Mouse (Mus musculus) midbrain, embryonic 10.5 days (tissue): Measurements from ENCODE around the gene Galns. TPM values are rescaled to one million over a fixed set of nuclear protein-coding genes. Genes with fewer than 3 reads are reported as not detected.

Source experiments
- DNase-seq: peaks from one replicate; pipeline ENCODE4 v3.0.0-alpha.2; 2017; ENCODE audit warnings: low spot score
- H3K27ac ChIP-seq: fragments of 300-500 bp; sonication (generic); replicated peaks from 2 replicates; pipeline ENCODE4 v1.5.1; 2016; ENCODE audit warnings: mild to moderate bottlenecking
- H3K27me3 ChIP-seq: fragments of 300-500 bp; sonication (generic); 2 replicates; pipeline ENCODE4 v1.6.1; 2016; ENCODE audit warnings: low read depth, mild to moderate bottlenecking; ENCODE audit not compliant: poor library complexity, severe bottlenecking
- H3K36me3 ChIP-seq: fragments of 300-500 bp; sonication (generic); 2 replicates; pipeline ENCODE4 v1.6.1; 2016; ENCODE audit warnings: mild to moderate bottlenecking, moderate library complexity
- H3K4me1 ChIP-seq: fragments of 300-500 bp; sonication (generic); 2 replicates; pipeline ENCODE4 v1.6.1; 2016
- H3K4me3 ChIP-seq: fragments of 300-500 bp; sonication (generic); 2 replicates; pipeline ENCODE4 v1.5.1; 2016; ENCODE audit warnings: mild to moderate bottlenecking, moderate library complexity
- H3K9me3 ChIP-seq: fragments of 300-500 bp; sonication (generic); replicated peaks from 2 replicates; pipeline ENCODE4 v1.6.1; 2016; ENCODE audit warnings: mild to moderate bottlenecking
- WGBS: fragments of 180-500 bp; shearing (Covaris S2); methylation state at CpG from one replicate; pipeline ENCODE4 v1.1.7; 2016; 5-methylcytosine and 5-hydroxymethylcytosine counted together
- polyA plus RNA-seq: library from polyadenylated mRNA; unstranded; fragments of >200 nt; fragmentation: Nextera tagmentation; extraction: Ambion mirVana; gene quantifications from 2 replicates; pipeline ENCODE4 v1.2.1, GENCODE M21; 2016

Gene Galns
- polyA plus RNA-seq, 1 experiment from 2014 or later, result 6.6 TPM

DNA sequence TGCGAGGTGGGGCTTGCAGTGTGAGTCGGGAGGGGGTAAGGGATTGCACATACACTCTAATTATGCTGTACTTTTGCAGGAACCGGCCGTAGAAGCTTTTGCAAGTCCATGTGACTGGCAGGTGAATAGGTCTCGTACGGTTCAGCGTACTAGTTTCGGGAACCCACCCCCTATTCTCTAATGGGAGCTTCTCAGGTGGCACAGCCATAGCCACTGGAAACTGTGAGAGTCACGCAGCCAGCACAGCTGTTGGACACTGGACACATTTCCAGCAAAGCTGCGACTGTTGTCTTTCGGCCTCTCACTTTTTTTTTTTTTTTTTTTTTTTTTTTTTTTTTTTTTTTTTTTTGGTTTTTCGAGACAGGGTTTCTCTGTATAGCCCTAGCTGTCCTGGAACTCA lies 4.5 kb downstream of the Galns start:
- Histone ChIP-seq H3K4me1 (peaks cover 11% of the 10 kb centered on the region), H3K4me3 (no peak overlapping the region), H3K27ac (no peak overlapping the region), H3K36me3 (no peaks in the 10 kb centered on the region), H3K9me3 (no peaks in the 10 kb centered on the region), H3K27me3 (no peaks in the 10 kb centered on the region)
- DNase-seq, result no peak
- 91% methylated on average over 11 of the region's 12 CpGs for WGBS

DNA sequence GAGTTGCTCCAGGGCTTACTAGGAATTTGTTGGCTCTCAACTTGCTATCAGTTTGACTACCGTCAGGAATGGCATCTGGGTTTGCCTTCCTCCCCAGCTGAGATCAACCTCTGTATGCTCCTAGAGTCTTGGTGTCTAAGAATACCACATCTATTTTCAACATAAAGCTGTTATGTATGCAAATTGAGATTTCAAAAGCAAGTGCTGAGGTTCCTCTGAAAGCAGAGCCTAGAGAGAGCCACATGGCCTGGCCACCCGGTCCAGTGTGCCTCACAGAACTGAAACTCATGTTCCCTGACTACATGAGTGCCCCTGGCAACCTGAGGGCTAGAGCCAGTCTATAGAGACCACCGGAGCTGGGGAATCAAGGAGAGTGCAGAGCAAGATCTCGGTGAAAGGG lies 5.9 kb downstream of the Galns start:
- H3K4me1 ChIP-seq, result peaks cover 2% of the 10 kb centered on the region
- no peak for DNase-seq
- no peaks in the 10 kb centered on the region for H3K36me3 ChIP-seq
- WGBS, result 85% methylated on average over 4 of the region's 4 CpGs
- H3K9me3 ChIP-seq, result no peaks in the 10 kb centered on the region
- no peaks in the 10 kb centered on the region for H3K27me3 ChIP-seq
- no peak overlapping the region for H3K4me3 ChIP-seq
- H3K27ac ChIP-seq, result no peak overlapping the region

DNA sequence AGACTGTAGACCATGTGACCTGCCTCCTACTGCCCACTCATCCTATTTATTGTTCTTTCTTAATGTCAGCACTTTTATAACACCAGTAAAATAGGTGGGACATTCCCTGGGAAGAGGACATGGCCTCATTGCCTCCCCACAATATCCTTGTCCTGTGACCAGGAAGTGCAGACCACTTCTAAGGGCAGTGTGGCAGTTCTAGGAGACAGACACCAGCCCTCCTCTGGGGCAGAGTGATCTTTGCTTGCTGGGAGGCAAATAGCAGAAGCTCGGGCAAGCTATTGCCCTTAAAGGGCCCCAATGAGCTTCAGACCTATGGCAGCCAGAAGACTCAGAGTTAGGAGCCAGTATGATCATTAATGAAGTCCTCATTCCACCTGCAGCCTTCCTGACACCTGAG lies 6.6 kb downstream of the Galns start:
- H3K27me3 ChIP-seq, result no peaks in the 10 kb centered on the region
- no peak for DNase-seq
- no peaks in the 10 kb centered on the region for H3K9me3 ChIP-seq
- no peaks in the 10 kb centered on the region for H3K4me1 ChIP-seq
- no peak overlapping the region for H3K27ac ChIP-seq
- no peak overlapping the region for H3K4me3 ChIP-seq
- WGBS, result 91% methylated on average over 1 of the region's 1 CpGs
- H3K36me3 ChIP-seq, result no peaks in the 10 kb centered on the region

- H3K4me1 ChIP-seq, result 0 out of 2 replicates have a peak, but pooled peaks cover 4% of the 10 kb centered on the region
- no peak for DNase-seq
- no peak overlapping the region for H3K4me3 ChIP-seq
- H3K36me3 ChIP-seq, result 0 out of 2 replicates have a peak, but pooled peaks cover 2% of the 10 kb centered on the region
- no peak overlapping the region for H3K27ac ChIP-seq
- H3K27me3 ChIP-seq, result no peaks in the 10 kb centered on the region
- WGBS, result 88% methylated on average over 9 of the region's 9 CpGs
- H3K9me3 ChIP-seq, result no peaks in the 10 kb centered on the region
These were observed 10.6 kb downstream of the Galns start for GRCm38 (mm10) chr8:122600666-122601065.

- no peak for DNase-seq
- H3K36me3 ChIP-seq, result 0 out of 2 replicates have a peak, but pooled peaks cover 7% of the 10 kb centered on the region
- H3K27me3 ChIP-seq, result no peaks in the 10 kb centered on the region
- no peak overlapping the region for H3K4me3 ChIP-seq
- 54% methylated on average over 4 of the region's 4 CpGs for WGBS
- no peak overlapping the region for H3K27ac ChIP-seq
- H3K9me3 ChIP-seq, result no peaks in the 10 kb centered on the region
- H3K4me1 ChIP-seq, result 0 out of 2 replicates have a peak, but pooled peaks cover 4% of the 10 kb centered on the region
These were observed 15.2 kb downstream of the Galns start for GRCm38 (mm10) chr8:122596031-122596430.

- H3K4me1 ChIP-seq, result 0 out of 2 replicates have a peak, but pooled peaks cover 4% of the 10 kb centered on the region
- no peaks in the 10 kb centered on the region for H3K9me3 ChIP-seq
- H3K4me3 ChIP-seq, result no peak overlapping the region
- H3K36me3 ChIP-seq, result 0 out of 2 replicates have a peak, but pooled peaks cover 7% of the 10 kb centered on the region
- WGBS, result 89% methylated on average over 19 of the region's 19 CpGs
- no peak overlapping the region for H3K27ac ChIP-seq
- no peak for DNase-seq
- no peaks in the 10 kb centered on the region for H3K27me3 ChIP-seq
These were observed 17.3 kb downstream of the Galns start for GRCm38 (mm10) chr8:122593783-122594507.

DNA sequence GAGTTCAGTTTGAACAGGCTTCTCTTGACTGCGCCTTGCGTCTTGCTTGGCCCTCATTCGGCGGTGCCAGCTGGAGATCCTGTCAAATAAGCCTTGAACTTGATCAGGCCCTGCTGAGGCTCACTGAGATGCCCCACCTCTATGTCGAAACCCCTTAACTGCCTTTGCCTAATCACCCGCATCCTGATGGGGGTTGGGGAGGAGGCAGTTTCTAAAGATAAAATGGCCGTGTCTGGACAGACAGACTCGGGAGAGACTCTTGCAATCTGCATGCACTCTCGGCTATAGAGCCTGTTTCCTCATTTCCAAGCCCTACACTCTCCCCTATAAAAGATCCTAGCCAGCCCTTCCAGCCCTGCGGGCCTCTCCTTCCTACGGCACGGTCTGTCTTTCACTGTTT lies 18.0 kb downstream of the Galns start:
- Histone ChIP-seq H3K27me3 (no peaks in the 10 kb centered on the region), H3K36me3 (0 out of 2 replicates have a peak, but pooled peaks cover 7% of the 10 kb centered on the region), H3K9me3 (no peaks in the 10 kb centered on the region), H3K4me3 (no peak overlapping the region), H3K4me1 (0 out of 2 replicates have a peak, but pooled peaks cover 4% of the 10 kb centered on the region), H3K27ac (no peak overlapping the region)
- 85% methylated on average over 12 of the region's 12 CpGs for WGBS
- no peak for DNase-seq

DNA sequence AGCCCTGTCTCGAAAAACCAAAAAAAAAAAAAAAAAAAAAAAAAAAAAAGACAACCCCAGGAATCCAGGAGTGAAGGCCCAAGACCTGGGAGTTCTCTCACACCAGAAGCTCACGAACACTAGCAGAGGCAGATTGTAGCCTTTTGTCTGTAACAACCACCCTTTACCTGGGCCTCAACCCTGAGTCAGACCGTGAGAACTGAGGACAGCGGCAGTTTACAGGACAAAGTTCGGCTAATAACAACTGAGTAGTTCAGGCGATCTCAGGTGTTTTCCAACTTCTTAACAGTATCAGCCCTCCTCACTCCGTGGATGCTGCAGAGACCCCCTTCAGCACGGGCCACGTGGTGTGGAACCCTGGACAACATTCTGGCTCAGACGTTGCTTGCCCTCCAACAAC lies 24.5 kb downstream of the Galns start:
- no peak overlapping the region for H3K27ac ChIP-seq
- no peak for DNase-seq

DNA sequence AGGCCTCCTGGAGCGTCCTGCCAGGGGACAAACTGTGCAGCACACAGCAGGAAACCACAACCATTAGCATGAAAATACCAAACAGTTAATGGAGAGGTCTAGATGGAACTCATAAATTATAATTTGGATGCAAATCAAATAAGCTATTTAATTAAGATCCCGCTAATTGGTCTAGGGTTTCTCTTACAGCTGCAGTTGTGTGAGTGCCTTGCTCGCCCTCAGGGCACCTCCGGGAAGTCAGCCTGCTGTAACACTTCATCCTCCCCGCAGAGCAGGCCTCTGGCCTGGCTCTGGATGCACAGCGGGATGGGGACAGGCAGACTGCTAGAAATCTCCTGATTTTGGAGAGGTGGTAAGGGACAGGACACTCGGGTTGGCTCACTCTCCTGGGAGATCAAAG lies 25.1 kb downstream of the Galns start:
- Histone ChIP-seq H3K27ac (0 out of 2 replicates have a peak overlapping the region, but pooled peaks have one; percentile 6), H3K36me3 (no peaks in the 10 kb centered on the region), H3K4me3 (no peak overlapping the region), H3K4me1 (peaks cover 4% of the 10 kb centered on the region; the same call in 1 of the 2 replicates), H3K27me3 (no peaks in the 10 kb centered on the region), H3K9me3 (no peaks in the 10 kb centered on the region)
- 73% methylated on average over 7 of the region's 7 CpGs for WGBS
- DNase-seq, result no peak

More for the DNA sequence above, 24.5 kb downstream of the Galns start:
- H3K27me3 ChIP-seq, result no peaks in the 10 kb centered on the region
- H3K4me3 ChIP-seq, result no peak overlapping the region
- 89% methylated on average over 10 of the region's 10 CpGs for WGBS
- no peaks in the 10 kb centered on the region for H3K36me3 ChIP-seq
- H3K4me1 ChIP-seq, result peaks cover 4% of the 10 kb centered on the region; the same call in 1 of the 2 replicates
- no peaks in the 10 kb centered on the region for H3K9me3 ChIP-seq

DNA sequence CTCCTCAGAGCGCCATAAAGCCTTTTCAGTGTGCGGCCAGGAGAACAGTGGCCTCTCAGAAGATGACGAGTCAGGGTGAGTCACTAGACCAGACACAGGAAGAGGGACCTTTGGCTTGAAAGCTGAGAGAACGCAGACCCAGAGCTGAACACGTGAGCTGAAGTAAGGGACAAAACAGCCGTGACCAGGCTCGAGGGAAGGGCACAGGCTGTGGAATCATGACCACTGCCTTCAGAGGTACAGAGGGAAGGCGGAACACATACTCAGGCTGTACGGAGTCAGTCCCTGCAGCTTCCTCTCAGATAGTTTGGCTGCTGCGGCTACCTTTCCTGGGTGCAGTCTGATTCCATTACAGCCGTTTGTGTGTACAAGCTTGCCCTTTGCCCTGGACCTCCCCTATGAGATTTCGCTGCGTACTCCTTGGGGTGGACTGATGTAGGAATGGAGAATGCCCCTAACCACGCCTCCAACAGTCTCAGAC lies 25.8 kb downstream of the Galns start:
- 71% methylated on average over 14 of the region's 14 CpGs for WGBS
- no peak overlapping the region for H3K27ac ChIP-seq
- H3K4me1 ChIP-seq, result peaks cover 4% of the 10 kb centered on the region; the same call in 1 of the 2 replicates

DNA sequence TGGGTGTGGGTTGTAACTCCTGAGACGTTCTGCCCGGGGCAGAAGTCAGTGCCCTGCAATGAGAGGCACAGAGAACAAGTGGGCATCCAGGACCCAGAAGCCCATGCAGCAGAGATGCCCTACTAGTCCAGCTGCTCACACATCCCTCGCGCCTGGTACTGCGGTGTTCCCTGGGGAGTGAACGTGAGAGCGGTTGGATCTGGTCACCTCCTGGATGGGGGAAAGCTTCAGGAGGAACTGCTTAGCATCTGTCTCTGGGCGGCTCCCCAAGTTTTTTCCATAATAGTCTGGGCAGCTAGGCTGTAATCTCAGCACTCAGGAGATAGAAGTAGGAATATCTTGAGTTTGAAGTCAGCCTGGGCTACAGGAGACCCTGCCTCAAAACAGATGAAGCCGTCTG lies 26.3 kb downstream of the Galns start:
- H3K4me3 ChIP-seq, result no peak overlapping the region
- no peak for DNase-seq
- H3K9me3 ChIP-seq, result no peaks in the 10 kb centered on the region
- H3K27ac ChIP-seq, result no peak overlapping the region
- H3K4me1 ChIP-seq, result peaks cover 5% of the 10 kb centered on the region
- H3K36me3 ChIP-seq, result no peaks in the 10 kb centered on the region
- no peaks in the 10 kb centered on the region for H3K27me3 ChIP-seq
- 85% methylated on average over 9 of the region's 9 CpGs for WGBS

More for the DNA sequence above, 25.8 kb downstream of the Galns start:
- no peaks in the 10 kb centered on the region for H3K27me3 ChIP-seq
- H3K9me3 ChIP-seq, result no peaks in the 10 kb centered on the region
- DNase-seq, result no peak
- no peak overlapping the region for H3K4me3 ChIP-seq
- no peaks in the 10 kb centered on the region for H3K36me3 ChIP-seq

DNA sequence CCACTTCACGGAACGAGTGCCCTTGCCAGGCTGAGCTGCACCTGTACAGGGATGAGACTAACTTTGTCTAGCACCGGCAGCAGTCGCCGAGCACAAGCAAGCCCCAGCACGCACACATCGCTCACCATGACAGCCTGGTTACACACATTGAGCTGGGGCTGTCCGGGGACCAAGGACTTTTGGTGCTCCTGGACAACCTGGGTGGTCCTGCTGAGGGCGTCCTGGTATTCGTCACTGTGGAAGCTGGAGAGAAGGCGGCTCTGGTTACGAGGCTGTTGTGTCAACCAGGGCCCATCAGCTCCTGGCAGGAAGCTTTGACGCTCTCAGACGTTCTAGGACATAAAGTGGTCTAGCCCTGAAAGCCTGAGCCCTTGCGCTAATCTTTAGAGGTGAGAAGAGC lies 30.3 kb downstream of the Galns start:
- no peak for DNase-seq
- peaks cover 32% of the 10 kb centered on the region for H3K4me1 ChIP-seq
- WGBS, result 79% methylated on average over 13 of the region's 15 CpGs
- H3K4me3 ChIP-seq, result no peak overlapping the region
- no peaks in the 10 kb centered on the region for H3K36me3 ChIP-seq
- H3K27me3 ChIP-seq, result no peaks in the 10 kb centered on the region
- no peak overlapping the region for H3K27ac ChIP-seq
- no peaks in the 10 kb centered on the region for H3K9me3 ChIP-seq

DNA sequence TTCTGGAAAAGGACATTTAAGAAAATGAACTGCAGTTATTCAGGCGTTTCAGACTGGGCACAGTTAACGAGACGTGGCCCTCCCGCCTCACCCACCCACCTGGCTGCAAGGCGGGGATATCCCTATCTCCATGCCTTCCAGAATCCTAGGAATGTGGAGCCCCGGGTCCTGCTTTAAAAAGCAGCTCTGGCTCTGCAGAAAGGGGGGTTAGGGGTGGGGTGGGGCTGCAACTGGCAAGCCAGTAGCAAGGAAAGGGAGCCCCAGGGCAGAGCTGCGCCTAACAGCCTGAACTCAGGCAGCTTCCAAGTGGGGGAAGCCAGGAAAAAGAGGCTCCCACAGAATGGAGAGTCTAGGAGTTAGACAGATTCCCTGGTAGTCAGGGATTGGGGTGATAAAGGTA lies 32.1 kb downstream of the Galns start:
- no peaks in the 10 kb centered on the region for H3K27me3 ChIP-seq
- peaks cover 45% of the 10 kb centered on the region for H3K4me1 ChIP-seq
- 29% methylated on average over 7 of the region's 7 CpGs for WGBS
- H3K4me3 ChIP-seq, result no peak overlapping the region
- H3K27ac ChIP-seq, result 0 out of 2 replicates have a peak overlapping the region, but pooled peaks have one; percentile 46
- peaks cover 12% of the 10 kb centered on the region for H3K36me3 ChIP-seq
- no peak for DNase-seq
- H3K9me3 ChIP-seq, result no peaks in the 10 kb centered on the region
